Mouse (Mus musculus) c-Kit-negative CD71-positive TER-119-positive erythroid progenitor cells, embryonic 14.5 days (primary cell): Measurements from ENCODE around the gene Edem3.

ENCODE experiments used
- DNase-seq: peaks from one replicate; pipeline ENCODE4 v3.0.0-alpha.2; 2013; ENCODE audit warnings: low read depth, low spot score

Edem3 gene

GRCm38 (mm10) chr1:151863135-151863796 is 108.1 kb downstream of the Edem3 start:
- no peak for DNase-seq

- DNase-seq, result no peak
These were observed 108.6 kb downstream of the Edem3 start for GRCm38 (mm10) chr1:151863797-151864147.

GRCm38 (mm10) chr1:151864326-151864725 is 109.2 kb downstream of the Edem3 start:
- no peak for DNase-seq
